Mouse (Mus musculus) heart, postnatal 4 days (tissue): Measurements from ENCODE around the gene Noa1. TPM values are rescaled to one million over a fixed set of nuclear protein-coding genes. Genes with fewer than 3 reads are reported as not detected.

Experiments
- DNase-seq: peaks from one replicate; pipeline ENCODE4 v3.0.0; 2021
- total RNA-seq, 2 experiments: library from RNA; stranded (reverse); gene quantifications; 2 replicates each; pipeline ENCODE4 v1.2.3; 2021

The Noa1 gene
- total RNA-seq, 2 experiments from 2014 or later = 14.3 to 14.7 TPM

- DNase-seq = no peak
These were observed 20.2 kb downstream of the Noa1 start for GRCm38 (mm10) chr5:77289686-77290085.

DNA sequence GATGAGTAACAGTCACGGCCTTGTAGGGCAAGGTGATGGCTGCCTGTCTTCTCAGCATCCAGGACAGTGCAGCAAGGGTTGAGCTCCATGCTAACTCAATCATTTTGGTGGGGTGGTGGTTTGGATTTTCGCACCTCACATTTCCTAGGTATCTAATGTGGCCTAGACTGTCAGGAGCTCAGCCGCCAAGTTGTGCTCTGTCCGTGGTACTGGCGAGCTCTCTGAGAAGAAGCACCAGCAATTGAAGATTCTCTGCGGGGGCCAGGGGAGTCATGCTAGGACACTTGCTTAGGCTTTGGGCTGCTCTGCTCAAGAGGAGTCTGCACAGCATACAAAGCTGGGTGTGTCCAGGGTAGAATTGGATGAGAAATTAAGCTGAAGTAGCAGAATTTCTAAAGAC, 22.0 kb downstream of the Noa1 start:
- no peak for DNase-seq

DNA sequence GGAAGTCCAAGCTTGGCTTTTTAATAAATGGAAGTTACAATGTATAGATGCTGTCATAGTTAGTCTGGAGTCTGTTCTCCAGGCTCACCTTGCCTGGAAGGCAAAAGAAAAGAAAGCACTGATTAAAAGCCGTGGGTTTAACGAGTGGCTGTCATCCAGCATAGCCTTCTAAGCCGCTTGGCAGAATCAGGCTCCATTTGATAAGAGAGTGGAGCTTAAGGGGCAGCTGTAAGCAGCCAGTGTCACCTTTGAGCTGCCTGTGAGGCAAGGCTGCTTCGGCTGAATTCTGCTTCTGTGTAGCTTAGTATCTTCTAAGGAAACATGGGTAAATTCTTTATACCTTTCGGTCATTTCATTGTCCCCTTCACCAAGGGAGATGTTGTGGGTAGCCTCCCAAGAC, 23.0 kb downstream of the Noa1 start:
- no peak for DNase-seq

DNA sequence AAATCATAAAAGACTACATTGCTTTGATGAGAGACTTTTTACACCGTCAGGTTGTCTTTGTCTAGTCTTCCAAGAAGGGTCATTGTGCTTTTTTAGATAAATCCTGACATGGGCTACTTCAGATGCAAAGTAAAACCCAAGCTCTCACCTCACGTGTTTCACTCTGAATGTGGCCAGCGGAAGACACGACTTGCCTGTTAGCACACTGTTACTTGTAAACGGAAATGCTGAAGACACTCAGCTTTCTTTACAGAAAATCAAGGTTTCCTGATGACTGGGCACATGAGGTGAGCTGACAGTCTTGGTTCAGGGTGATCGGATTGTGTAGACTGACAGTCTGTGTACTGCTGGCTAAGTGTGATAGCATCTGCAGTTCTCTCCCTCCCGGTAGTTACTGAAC, 24.2 kb downstream of the Noa1 start:
- DNase-seq = no peak

DNA sequence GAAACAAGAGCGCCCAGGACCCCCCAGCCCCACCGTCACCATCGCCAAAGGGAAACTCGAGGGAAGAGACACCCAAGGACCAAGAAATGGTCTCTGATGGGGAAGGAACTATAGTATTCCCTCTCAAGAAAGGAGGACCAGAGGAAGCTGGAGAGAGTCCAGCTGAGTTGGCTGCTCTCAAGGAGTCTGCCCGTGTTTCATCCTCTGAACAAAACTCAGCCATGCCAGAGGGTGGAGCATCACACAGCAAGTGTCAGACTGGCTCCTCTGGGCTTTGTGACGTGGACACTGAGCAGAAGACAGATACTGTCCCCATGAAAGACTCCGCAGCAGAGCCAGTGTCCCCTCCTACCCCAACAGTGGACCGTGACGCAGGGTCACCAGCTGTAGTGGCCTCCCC, 27.6 kb downstream of the Noa1 start:
- no peak for DNase-seq

- no peak for DNase-seq
These were observed 28.2 kb downstream of the Noa1 start for GRCm38 (mm10) chr5:77281518-77282174.

GRCm38 (mm10) chr5:77277204-77277603, 32.7 kb downstream of the Noa1 start:
- no peak for DNase-seq

GRCm38 (mm10) chr5:77275950-77276349, 33.9 kb downstream of the Noa1 start:
- DNase-seq = peak; percentile 49

- DNase-seq = no peak
These were observed 36.7 kb downstream of the Noa1 start for GRCm38 (mm10) chr5:77273151-77273550.

GRCm38 (mm10) chr5:77269399-77269798, 40.5 kb downstream of the Noa1 start:
- DNase-seq = no peak

- DNase-seq = no peak
These were observed 41.8 kb downstream of the Noa1 start for GRCm38 (mm10) chr5:77267957-77268624.

GRCm38 (mm10) chr5:77267441-77267840, 42.4 kb downstream of the Noa1 start:
- no peak for DNase-seq

DNA sequence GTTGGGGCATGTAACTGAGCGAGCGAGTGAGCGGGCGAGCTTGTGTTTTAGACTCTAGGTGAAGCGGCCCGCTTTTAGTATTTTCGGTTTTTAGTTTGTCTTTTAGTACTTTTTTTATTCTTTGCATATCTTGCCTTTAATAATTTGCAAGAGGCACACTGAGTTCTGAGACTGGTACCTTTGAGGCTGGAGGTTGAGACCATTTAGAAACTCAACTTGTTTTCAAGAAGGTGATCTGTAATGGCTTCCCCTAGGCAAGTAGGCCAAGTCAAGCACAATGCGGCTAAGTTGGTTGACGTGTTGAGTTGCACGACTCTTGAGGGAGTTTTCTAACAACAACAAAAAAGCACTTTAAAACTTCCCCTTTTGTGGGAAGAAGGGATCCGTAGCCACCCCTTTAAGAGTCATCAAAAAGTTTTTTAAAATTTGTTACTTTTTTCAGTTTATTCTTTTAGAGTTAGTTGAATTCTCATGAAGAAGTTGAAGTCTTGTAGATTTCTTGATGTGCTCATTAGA, 42.9 kb downstream of the Noa1 start:
- DNase-seq = no peak

GRCm38 (mm10) chr5:77266066-77266885, 43.6 kb downstream of the Noa1 start:
- peak; percentile 66 for DNase-seq

GRCm38 (mm10) chr5:77265671-77266065, 44.2 kb downstream of the Noa1 start:
- DNase-seq = peak; percentile 82

GRCm38 (mm10) chr5:77265081-77265670, 44.7 kb downstream of the Noa1 start, which contains the start of gene Rest:
Gene Rest (plus strand): TSS chr5:77265491.
- peak; percentile 86 for DNase-seq

DNA sequence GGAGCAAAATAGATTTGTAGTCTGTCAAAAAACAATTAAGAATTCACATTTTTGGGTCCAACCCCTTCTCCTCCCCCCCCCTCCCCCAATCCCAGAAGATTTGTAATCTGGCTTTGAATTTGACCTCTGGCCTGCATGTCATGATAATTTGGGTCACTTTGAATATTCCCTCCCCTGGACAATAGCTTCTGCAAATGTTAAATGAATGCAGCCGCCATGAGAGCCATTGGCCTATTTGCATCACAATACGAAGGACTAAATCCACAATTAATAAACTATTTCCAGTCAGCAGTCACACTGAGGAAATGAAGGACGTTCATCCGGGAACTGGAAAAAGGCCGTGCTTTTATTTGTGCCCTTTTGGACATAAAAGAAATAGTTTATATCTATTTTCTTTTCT, 47.8 kb downstream of the Noa1 start:
- no peak for DNase-seq

- no peak for DNase-seq
These were observed 48.7 kb downstream of the Noa1 start for GRCm38 (mm10) chr5:77261137-77261536.

- DNase-seq = no peak
These were observed 49.7 kb downstream of the Noa1 start for GRCm38 (mm10) chr5:77260141-77260540.

GRCm38 (mm10) chr5:77259315-77259714, 50.6 kb downstream of the Noa1 start:
- DNase-seq = no peak

- no peak for DNase-seq
These were observed 52.3 kb downstream of the Noa1 start for GRCm38 (mm10) chr5:77257603-77258002.

GRCm38 (mm10) chr5:77254402-77254801, 55.5 kb downstream of the Noa1 start:
- no peak for DNase-seq

DNA sequence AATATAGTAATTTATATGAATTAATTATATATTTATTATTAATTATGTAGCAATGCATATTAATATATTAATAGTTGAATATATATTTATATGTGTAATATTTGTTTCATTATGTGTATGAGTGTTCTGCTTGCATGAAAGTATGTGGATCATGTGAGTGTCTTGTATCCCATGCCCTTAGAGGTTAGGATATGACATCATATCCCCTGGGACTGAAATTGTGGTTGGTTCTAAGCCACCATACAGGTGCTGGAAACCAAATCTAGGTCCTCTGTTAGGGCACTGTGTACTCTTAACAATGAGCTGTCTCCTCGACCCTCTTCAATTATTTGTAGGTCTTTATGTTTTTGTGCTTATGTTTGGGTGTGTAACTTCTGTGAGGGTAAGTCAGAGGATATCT, 56.7 kb downstream of the Noa1 start:
- no peak for DNase-seq
